Mouse (Mus musculus) embryonic fibroblast, embryonic 13.5 days (primary cell): ENCODE data around the gene Mst1r.

ENCODE experiments used
- CTCF ChIP-seq: IDR thresholded peaks from 2 replicates; pipeline ENCODE4 v1.5.1; 2011; ENCODE audit warnings: mild to moderate bottlenecking, control low read depth, low read length, moderate library complexity, borderline replicate concordance; ENCODE audit not compliant: insufficient read depth
- POLR2A ChIP-seq: IDR thresholded peaks from 2 replicates; pipeline ENCODE4 v1.6.1; 2011; ENCODE audit warnings: low read depth, mild to moderate bottlenecking, control low read depth, low read length, moderate library complexity

DNA sequence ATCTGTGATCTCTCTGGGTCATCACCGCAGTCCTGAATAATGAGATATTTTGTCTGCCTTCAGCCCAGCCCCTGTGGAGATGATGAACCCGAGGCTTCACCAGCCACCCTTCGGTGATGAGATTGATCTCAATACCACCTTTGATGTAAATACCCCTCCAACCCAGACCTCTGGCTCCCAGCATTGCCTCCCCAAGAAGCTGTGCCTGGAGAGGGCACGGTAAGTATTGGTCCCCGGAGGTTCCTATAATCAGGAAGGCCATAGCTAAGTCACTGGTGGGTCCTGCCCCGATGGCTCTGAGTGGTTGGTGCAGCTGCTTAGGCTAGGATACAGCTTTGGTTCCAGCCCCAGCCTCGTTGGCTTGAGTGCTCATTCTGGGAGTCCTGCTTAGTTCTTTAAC, 61.9 kb downstream of the Mst1r start:
- no peak for TF ChIP-seq POLR2A
- TF ChIP-seq CTCF, result no peak
